In genomic region chr17:5238387-5239245, GRCm38 (mm10) we compare ENCODE assay signal across 9 mouse cellular contexts.
DNase-seq lines count a peak whose midpoint lies in the region; ATAC-seq and TF ChIP-seq lines count a peak whose summit lies in the region.
"Had no signal": no experiment of that assay in that cellular context is flagged by ENCODE, and none has a peak within 500 bp of the region (broad histone marks: within the 10 kb centered on the region; RNA-seq: fewer than 3 reads in every experiment).

No protein-coding gene starts in this region.

- 59% methylated on average over 16 of the region's 16 CpGs for WGBS in heart, embryonic 12.5 days
- 45% methylated on average over 16 of the region's 16 CpGs for WGBS in forebrain, embryonic 16.5 days

- ATAC-seq in heart, embryonic 12.5 days (ENCODE audit: insufficient number of reproducible peaks, low FRiP score) = no peak
- peak; percentile 49; the same call in 1 of the 2 replicates for ATAC-seq in forebrain, embryonic 16.5 days

- no peak overlapping the region for H3ac ChIP-seq in myocyte (ENCODE audit: control insufficient read depth, insufficient read length)

- H3K79me2 ChIP-seq in myocyte (ENCODE audit: control insufficient read depth, insufficient read depth) = peaks cover 33% of the 10 kb centered on the region

- H3K36me3 ChIP-seq in heart, embryonic 12.5 days = no peaks in the 10 kb centered on the region; the same call in 1 of the 2 replicates
- H3K36me3 ChIP-seq in forebrain, embryonic 16.5 days (ENCODE audit: control insufficient read depth, insufficient read depth) = no peaks in the 10 kb centered on the region
- no peaks in the 10 kb centered on the region for H3K36me3 ChIP-seq in myocyte (ENCODE audit: control insufficient read depth, insufficient read depth)

- no peak overlapping the region for H3K4me3 ChIP-seq in heart, embryonic 12.5 days
- no peak overlapping the region for H3K4me3 ChIP-seq in forebrain, embryonic 16.5 days (replicated peaks; ENCODE audit: low read length)
- no peak overlapping the region for H3K4me3 ChIP-seq in myocyte

- H3K27ac ChIP-seq in heart, embryonic 12.5 days (ENCODE audit: poor library complexity, severe bottlenecking) = peak overlapping the region; percentile 77
- H3K27ac ChIP-seq in forebrain, embryonic 16.5 days (ENCODE audit: low read length) = no peak overlapping the region

- H3K9ac ChIP-seq in heart, embryonic 12.5 days = no peak overlapping the region
- no peak overlapping the region for H3K9ac ChIP-seq in forebrain, embryonic 16.5 days (replicated peaks; ENCODE audit: low read depth, low read length)

- H3K4me1 ChIP-seq in heart, embryonic 12.5 days (replicated peaks) = peaks cover 38% of the 10 kb centered on the region
- H3K4me1 ChIP-seq in forebrain, embryonic 16.5 days (replicated peaks; ENCODE audit: control insufficient read depth, insufficient read depth, low read length) = peaks cover 35% of the 10 kb centered on the region

- no peak for DNase-seq in heart, adult 8-10 months (ENCODE audit: low spot score)
- DNase-seq in CD4-positive, CD25-positive, alpha-beta regulatory T cell, adult 2 months (ENCODE audit: low read depth, low spot score) = peak; percentile 67
- no peak for DNase-seq in embryo, embryonic 9.5 days (ENCODE audit: extremely low spot score)
- no peak for DNase-seq in right cerebral cortex, postnatal 36 days (ENCODE audit: low spot score in 2 of 2)
- no peak for DNase-seq in cerebellum, adult 9-11 months

- no peaks in the 10 kb centered on the region for H3K9me3 ChIP-seq in heart, embryonic 12.5 days (replicated peaks)
- H3K9me3 ChIP-seq in forebrain, embryonic 16.5 days (ENCODE audit: control insufficient read depth, low read length) = no peaks in the 10 kb centered on the region
- H3K9me3 ChIP-seq: G1E had no signal

- no peak overlapping the region for H3K4me2 ChIP-seq in heart, embryonic 12.5 days
- H3K4me2 ChIP-seq in forebrain, embryonic 16.5 days (ENCODE audit: low read length) = no peak overlapping the region
- H3K4me2 ChIP-seq in myocyte (ENCODE audit: low read depth) = peak overlapping the region; percentile 40

- H3K27me3 ChIP-seq in heart, embryonic 12.5 days (replicated peaks) = no peaks in the 10 kb centered on the region
- no peaks in the 10 kb centered on the region for H3K27me3 ChIP-seq in forebrain, embryonic 16.5 days (replicated peaks; ENCODE audit: control insufficient read depth, insufficient read depth, low read length)
- no peaks in the 10 kb centered on the region for H3K27me3 ChIP-seq in myocyte (ENCODE audit: control insufficient read depth, insufficient read depth, insufficient read length)

- TF ChIP-seq POLR2A in myocyte (IDR thresholded peaks at IDR 0.05; ENCODE audit: insufficient read length, low read depth) = no peak

TF ChIP-seq in myocyte, 11 proteins besides CTCF, POLR2A, EP300 and RAD21:
- TF ChIP-seq TCF12 (IDR thresholded peaks at IDR 0.05; ENCODE audit: insufficient read depth, poor library complexity, severe bottlenecking) = no peak
- no peak for TF ChIP-seq MYOG (IDR thresholded peaks at IDR 0.05; ENCODE audit: control insufficient read depth in 1 of 3, insufficient read depth in 1 of 3, insufficient read length in 2 of 3, low read depth in 2 of 3)
- TF ChIP-seq E2F4 (IDR thresholded peaks at IDR 0.05; ENCODE audit: insufficient read depth) = no peak
- TF ChIP-seq SRF (IDR thresholded peaks at IDR 0.05; ENCODE audit: control insufficient read depth, insufficient read length, low read depth) = no peak
